Mouse (Mus musculus): ENCODE data around the gene Gpr55. TPM values are rescaled to one million over a fixed set of nuclear protein-coding genes. Genes with fewer than 3 reads are reported as not detected.
"Not testable (repeated sequence)": the region's sequence is repeated elsewhere in the genome, so short reads cannot be mapped to it uniquely, and the experiment has no call there.

The Gpr55 gene
- 0.05 TPM in 1 of 2 replicates, not detected in the other for polyA plus RNA-seq (2016; fragmentation: Nextera tagmentation; extraction: Ambion mirVana)

DNA sequence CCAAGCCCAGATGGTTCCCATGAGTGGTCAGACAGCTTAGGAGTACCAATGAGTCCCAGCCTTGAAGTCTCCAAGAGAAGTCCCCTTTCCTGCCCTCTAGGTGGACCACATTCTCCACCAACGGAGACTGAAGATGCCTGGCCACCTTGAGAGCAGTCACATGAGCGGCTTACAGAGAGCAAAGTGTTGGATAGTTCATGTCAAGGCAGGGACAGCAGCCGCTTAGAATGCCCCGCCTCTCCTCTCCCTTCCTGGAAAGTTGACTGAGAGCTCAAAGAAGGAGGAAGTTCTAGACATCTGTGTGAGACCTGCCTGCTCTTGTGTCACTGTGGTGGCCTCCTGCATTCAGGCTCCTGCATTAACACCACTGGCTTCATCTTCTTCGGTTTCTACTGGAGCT, at the start of gene Gpr55:
Gpr55 (minus strand) TSS at position 135 of the 400 bp plus-strand sequence.
- Histone ChIP-seq H3K4me3 (replicated peaks) (no peak within 1 kb of the TSS), H3K9ac (no peak within 1 kb of the TSS), H3K27ac (no peak within 1 kb of the TSS), H3K9me3 (no peaks in the 10 kb centered on the region), H3K36me3 (replicated peaks) (no peaks in the 10 kb centered on the region), H3K4me1 (no peaks in the 10 kb centered on the region), H3K27me3 (no peaks in the 10 kb centered on the region), H3K4me2 (no peak within 1 kb of the TSS)
- no peak for ATAC-seq (ENCODE audit: low FRiP score)
- WGBS, result 81% methylated on average over 5 of the region's 5 CpGs

DNA sequence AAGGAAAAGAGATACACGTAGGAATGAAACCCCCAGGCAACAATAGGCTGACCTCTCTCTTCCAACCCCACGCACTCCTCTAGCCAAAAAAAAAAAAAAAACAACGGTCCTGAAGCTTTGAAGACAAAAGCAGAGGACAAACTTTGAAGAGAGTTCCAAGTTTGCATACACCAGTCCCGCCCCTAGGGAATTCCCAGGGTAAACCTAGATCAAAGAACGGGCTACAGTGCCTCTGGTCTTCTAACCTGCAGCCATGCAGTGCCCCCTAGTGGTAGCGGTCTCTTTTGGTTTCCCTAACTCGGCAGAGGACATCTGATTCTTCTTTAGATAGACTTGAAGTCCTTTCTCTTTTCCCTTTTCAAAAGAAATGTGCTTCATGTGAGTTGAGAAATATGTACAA, 47.0 kb upstream of the Gpr55 start:
- Histone ChIP-seq H3K9me3 (no peaks in the 10 kb centered on the region), H3K9ac (no peak overlapping the region), H3K27me3 (no peaks in the 10 kb centered on the region; the same call in 1 of the 2 replicates), H3K4me2 (no peak overlapping the region), H3K4me3 (replicated peaks) (no peak overlapping the region), H3K27ac (no peak overlapping the region), H3K36me3 (replicated peaks) (no peaks in the 10 kb centered on the region), H3K4me1 (no peaks in the 10 kb centered on the region)
- WGBS, result 2% methylated on average over 7 of the region's 7 CpGs
- ATAC-seq (ENCODE audit: low FRiP score), result peak; percentile 64; the same call in 1 of the 2 replicates

DNA sequence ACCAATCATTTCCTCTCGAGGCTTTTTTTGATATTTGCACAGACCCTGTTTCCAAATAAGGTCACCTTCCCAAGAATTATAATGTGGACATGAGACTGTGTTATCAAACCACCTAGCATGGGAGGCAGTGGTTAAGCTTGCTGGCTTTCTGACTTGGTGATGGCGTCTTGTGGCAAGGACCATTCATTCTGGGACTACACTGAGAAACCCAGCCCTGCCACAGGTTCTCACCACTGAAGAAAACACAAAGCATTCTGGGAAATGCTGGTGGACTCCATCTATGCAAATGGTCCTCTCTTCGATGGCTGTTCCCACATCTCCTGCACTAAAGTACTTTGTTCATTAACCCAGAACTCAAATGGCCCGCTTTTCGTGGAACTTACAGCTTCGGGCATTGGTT, 45.2 kb upstream of the Gpr55 start:
- ATAC-seq (ENCODE audit: low FRiP score), result no peak
- Histone ChIP-seq H3K27ac (no peak overlapping the region), H3K4me3 (replicated peaks) (no peak overlapping the region), H3K36me3 (replicated peaks) (no peaks in the 10 kb centered on the region), H3K4me2 (no peak overlapping the region), H3K4me1 (no peaks in the 10 kb centered on the region), H3K9ac (no peak overlapping the region), H3K9me3 (no peaks in the 10 kb centered on the region), H3K27me3 (no peaks in the 10 kb centered on the region; the same call in 1 of the 2 replicates)
- 93% methylated on average over 6 of the region's 6 CpGs for WGBS

DNA sequence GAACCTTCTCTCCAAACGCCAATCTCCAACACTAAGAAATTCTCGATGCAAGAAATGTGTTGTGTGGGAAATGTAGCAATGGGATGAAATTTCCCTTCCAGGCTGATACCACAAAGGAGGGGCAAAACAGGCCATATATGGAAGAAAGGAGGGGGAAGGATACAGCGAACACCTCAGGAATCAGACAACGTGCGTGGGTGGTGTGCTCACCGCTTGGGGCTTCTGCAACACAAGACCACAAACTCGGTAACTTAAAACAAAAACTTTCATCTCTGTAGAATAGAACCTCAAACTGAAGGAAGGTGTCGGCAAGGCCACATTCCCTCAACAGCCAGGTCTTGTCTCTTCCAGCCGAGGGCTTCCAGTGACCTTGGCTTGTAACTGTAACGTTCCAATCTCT, 44.7 kb upstream of the Gpr55 start:
- no peaks in the 10 kb centered on the region for H3K9me3 ChIP-seq
- H3K36me3 ChIP-seq (replicated peaks), result no peaks in the 10 kb centered on the region
- no peak for ATAC-seq (ENCODE audit: low FRiP score)
- H3K4me3 ChIP-seq (replicated peaks), result no peak overlapping the region
- no peaks in the 10 kb centered on the region; the same call in 1 of the 2 replicates for H3K27me3 ChIP-seq
- H3K4me1 ChIP-seq, result no peaks in the 10 kb centered on the region
- WGBS, result 89% methylated on average over 10 of the region's 10 CpGs
- no peak overlapping the region for H3K27ac ChIP-seq
- H3K9ac ChIP-seq, result no peak overlapping the region
- H3K4me2 ChIP-seq, result no peak overlapping the region

DNA sequence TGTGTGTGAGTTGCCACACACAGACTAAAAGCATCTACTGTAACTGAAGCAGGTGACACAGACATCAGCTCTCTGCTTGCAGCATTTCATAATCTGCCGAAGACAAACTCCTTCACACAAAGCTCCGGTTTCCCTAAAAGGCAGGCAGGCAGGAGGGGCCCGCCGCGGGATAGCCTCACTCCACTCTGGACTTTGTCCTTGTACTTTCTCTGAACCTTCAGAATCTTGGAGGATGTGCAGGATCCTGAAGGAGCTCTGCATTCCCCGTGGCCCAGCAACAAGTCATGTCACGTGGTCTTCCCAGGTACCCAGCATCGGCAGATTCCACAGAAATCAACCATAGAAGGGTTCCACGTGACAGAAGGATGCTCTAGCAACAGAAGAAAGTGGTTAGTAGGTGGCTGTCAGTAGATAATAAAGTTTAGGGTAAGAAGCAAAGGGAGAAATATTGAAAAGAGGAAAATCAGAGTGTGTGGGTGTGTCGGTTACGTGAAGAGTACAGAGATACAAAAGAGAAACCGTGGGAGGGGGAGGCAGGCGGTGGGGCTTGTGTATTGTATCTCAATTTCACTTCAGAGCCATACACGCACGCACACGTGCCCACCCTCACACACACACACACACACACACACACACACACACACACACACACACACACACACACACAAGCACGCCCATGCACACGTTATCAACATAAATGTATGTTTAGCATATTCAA, 39.2 kb upstream of the Gpr55 start:
- Histone ChIP-seq H3K9me3 (no peaks in the 10 kb centered on the region), H3K9ac (no peak overlapping the region), H3K4me2 (no peak overlapping the region), H3K27me3 (no peaks in the 10 kb centered on the region), H3K27ac (no peak overlapping the region), H3K4me3 (replicated peaks) (no peak overlapping the region), H3K36me3 (replicated peaks) (no peaks in the 10 kb centered on the region), H3K4me1 (no peaks in the 10 kb centered on the region)
- ATAC-seq (ENCODE audit: low FRiP score), result no peak
- 86% methylated on average over 15 of the region's 18 CpGs for WGBS

DNA sequence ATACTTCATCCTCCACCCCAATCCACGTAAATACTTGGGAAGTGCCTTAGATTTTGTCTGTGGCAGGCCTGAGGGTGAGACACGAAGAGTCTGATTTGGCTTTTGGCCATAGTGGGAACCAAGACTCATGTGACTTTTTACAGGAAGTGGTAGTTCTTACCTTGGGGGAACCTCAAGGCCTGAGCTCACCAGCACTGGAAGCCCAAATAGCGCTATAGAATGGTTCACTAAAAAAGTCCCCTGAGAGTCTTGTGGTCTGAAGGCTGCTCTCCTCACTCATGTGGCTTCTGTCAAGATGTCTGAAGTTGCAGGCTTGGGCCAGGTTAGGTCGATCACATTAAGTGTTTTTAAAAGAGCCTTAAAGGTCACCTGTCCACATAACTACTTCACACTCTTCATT, 37.2 kb upstream of the Gpr55 start:
- ATAC-seq (ENCODE audit: low FRiP score), result no peak

DNA sequence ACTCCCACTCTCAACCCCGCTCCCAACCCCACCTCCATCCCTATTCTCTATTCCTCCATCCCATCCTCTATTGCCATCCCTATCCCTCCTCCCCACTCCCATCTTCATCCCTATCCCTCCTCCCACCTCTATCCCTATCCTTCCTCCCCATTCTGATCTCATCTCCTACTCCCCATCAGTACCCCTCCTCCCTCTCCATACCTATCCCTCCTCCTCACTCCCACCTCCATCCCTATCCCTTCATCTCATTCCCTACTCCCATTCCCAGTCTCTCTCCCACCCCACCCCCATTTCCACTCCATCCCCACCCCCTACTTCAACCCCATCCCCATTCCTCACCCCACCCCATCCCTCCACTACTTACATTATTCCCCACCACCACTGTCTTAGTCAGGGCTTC, 36.4 kb upstream of the Gpr55 start:
- H3K4me1 ChIP-seq, result no peaks in the 10 kb centered on the region
- H3K9ac ChIP-seq, result no peak overlapping the region
- no peaks in the 10 kb centered on the region for H3K27me3 ChIP-seq
- H3K4me2 ChIP-seq, result no peak overlapping the region
- no peak overlapping the region for H3K4me3 ChIP-seq (replicated peaks)
- no peak overlapping the region for H3K27ac ChIP-seq
- 92% methylated on average over 1 of the region's 1 CpGs for WGBS
- no peak for ATAC-seq (ENCODE audit: low FRiP score)
- no peaks in the 10 kb centered on the region for H3K36me3 ChIP-seq (replicated peaks)
- no peaks in the 10 kb centered on the region for H3K9me3 ChIP-seq

More for the DNA sequence above, 37.2 kb upstream of the Gpr55 start:
- no peaks in the 10 kb centered on the region for H3K9me3 ChIP-seq
- H3K27ac ChIP-seq, result no peak overlapping the region
- H3K36me3 ChIP-seq (replicated peaks), result no peaks in the 10 kb centered on the region
- no peak overlapping the region for H3K9ac ChIP-seq
- H3K27me3 ChIP-seq, result no peaks in the 10 kb centered on the region
- no peak overlapping the region for H3K4me2 ChIP-seq
- no peak overlapping the region for H3K4me3 ChIP-seq (replicated peaks)
- WGBS, result 82% methylated on average over 4 of the region's 4 CpGs
- H3K4me1 ChIP-seq, result no peaks in the 10 kb centered on the region

DNA sequence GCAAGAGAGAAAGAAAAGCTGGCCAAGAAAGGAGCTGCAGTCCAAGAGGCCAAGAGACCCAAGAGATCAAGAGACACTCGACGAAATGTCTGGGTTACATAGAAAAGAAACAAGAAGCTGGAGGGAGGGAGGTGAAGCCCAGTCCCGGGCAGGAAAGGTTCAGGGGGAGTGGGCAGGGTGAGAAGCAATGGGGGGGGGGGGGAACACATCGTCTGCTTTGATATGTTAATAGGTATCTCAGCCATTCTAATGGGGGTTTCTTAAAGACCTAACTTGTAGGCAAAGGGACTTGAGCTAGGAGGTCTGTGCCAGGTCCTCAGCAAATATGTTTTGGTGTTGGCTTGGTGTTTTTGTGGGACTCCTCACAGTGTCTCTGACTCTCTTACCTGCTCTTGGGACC, 32.7 kb upstream of the Gpr55 start:
- no peak overlapping the region for H3K4me2 ChIP-seq
- no peaks in the 10 kb centered on the region for H3K27me3 ChIP-seq
- no peak overlapping the region for H3K9ac ChIP-seq
- H3K4me1 ChIP-seq, result no peaks in the 10 kb centered on the region
- no peak overlapping the region for H3K27ac ChIP-seq
- H3K36me3 ChIP-seq (replicated peaks), result no peaks in the 10 kb centered on the region
- no peak for ATAC-seq (ENCODE audit: low FRiP score)
- H3K9me3 ChIP-seq, result no peaks in the 10 kb centered on the region
- no peak overlapping the region for H3K4me3 ChIP-seq (replicated peaks)
- 73% methylated on average over 4 of the region's 4 CpGs for WGBS

DNA sequence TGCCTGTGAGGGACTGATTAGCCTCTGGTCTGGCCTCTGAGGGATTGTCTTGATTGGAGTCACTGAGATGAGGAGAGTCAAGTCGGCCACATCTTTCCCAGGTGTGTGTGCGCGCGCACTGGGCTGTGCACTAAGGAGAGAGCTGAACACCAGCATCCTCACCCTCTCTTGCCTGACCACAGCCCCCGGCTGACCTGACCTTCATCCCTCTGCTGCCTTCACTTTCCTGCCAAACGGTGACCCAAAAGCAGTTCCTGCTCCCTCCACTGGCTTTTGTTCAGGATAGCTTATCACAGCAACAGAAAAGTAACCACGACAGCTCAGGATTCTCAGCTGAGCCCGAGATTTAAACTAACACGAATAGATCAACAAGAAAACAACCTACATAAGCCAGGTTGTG, 31.4 kb upstream of the Gpr55 start:
- H3K27me3 ChIP-seq, result no peaks in the 10 kb centered on the region
- H3K9me3 ChIP-seq, result no peaks in the 10 kb centered on the region
- no peak overlapping the region for H3K4me3 ChIP-seq (replicated peaks)
- H3K9ac ChIP-seq, result no peak overlapping the region
- no peak overlapping the region for H3K4me2 ChIP-seq
- no peak for ATAC-seq (ENCODE audit: low FRiP score)
- no peaks in the 10 kb centered on the region for H3K4me1 ChIP-seq
- H3K36me3 ChIP-seq (replicated peaks), result no peaks in the 10 kb centered on the region
- WGBS, result 83% methylated on average over 9 of the region's 9 CpGs
- no peak overlapping the region for H3K27ac ChIP-seq

DNA sequence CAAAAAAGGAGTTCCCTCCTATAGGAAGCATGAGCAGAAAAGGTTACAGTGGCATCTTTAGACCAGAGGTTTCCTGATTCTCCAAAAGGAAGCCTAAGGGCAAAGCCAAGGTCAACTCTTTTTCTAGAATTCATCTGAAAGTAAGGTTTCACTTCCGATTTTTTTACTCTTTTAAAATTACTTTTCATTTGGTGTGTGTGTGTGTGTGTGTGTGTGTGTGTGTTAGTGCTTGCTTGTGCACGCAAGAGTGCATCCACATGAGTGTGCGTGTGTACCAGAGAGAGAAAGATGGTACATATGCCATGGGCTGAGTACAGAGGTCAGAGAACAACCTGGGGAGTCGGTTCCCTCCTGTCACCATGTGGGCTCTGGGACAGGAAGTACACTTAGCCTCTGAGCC, 28.1 kb upstream of the Gpr55 start:
- not testable (repeated sequence) for H3K4me1 ChIP-seq; H3K9ac ChIP-seq; H3K9me3 ChIP-seq; H3K4me3 ChIP-seq (replicated peaks); H3K27ac ChIP-seq; H3K36me3 ChIP-seq (replicated peaks); H3K27me3 ChIP-seq; H3K4me2 ChIP-seq; ATAC-seq (ENCODE audit: low FRiP score)
- 89% methylated on average over 4 of the region's 4 CpGs for WGBS

DNA sequence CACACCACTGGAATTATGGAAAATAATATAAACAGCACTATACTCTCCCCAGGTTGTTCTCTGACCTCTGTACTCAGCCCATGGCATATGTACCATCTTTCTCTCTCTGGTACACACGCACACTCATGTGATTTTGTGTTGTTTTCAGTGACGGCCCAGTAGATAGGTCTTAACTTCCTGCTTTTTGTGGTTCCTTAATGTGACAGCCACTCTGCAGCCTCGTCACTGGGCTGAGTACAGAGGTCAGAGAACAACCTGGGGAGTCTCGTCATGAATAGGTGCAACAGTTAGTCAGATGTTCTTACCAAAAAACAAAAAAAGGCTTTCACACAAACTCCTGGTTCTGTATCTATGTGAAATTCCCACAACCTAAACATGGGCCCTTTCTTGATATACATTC, 27.5 kb upstream of the Gpr55 start:
- H3K27ac ChIP-seq, result no peak overlapping the region
- no peaks in the 10 kb centered on the region for H3K4me1 ChIP-seq
- no peak overlapping the region for H3K9ac ChIP-seq
- no peak overlapping the region for H3K4me3 ChIP-seq (replicated peaks)
- H3K36me3 ChIP-seq (replicated peaks), result no peaks in the 10 kb centered on the region
- no peak overlapping the region for H3K4me2 ChIP-seq
- no peak for ATAC-seq (ENCODE audit: low FRiP score)
- no peaks in the 10 kb centered on the region for H3K9me3 ChIP-seq
- 78% methylated on average over 4 of the region's 4 CpGs for WGBS
- no peaks in the 10 kb centered on the region for H3K27me3 ChIP-seq

DNA sequence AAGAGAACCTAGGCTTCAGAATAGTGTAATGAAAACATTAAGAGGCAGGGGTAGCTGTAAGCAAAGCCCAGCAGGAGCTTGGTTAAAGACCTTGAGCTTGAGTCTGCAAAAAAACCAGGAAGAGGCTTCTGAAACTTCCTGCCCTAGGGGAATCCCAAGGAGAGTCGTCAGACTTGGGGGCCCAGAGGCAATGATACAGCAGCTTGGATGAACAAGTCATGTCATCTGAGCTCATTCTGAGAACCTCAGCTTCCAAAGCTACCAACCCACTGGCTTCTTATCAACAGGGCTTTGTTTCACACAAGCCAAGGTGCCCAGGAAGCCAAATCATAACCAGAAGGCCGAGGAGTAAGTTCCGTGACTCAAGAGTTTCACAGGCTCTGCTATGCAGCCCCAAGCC, 25.0 kb upstream of the Gpr55 start:
- no peak overlapping the region for H3K4me3 ChIP-seq (replicated peaks)
- no peak for ATAC-seq (ENCODE audit: low FRiP score)
- no peak overlapping the region for H3K9ac ChIP-seq
- no peaks in the 10 kb centered on the region for H3K9me3 ChIP-seq
- H3K27me3 ChIP-seq, result no peaks in the 10 kb centered on the region
- no peak overlapping the region for H3K4me2 ChIP-seq
- H3K4me1 ChIP-seq, result no peaks in the 10 kb centered on the region
- H3K36me3 ChIP-seq (replicated peaks), result no peaks in the 10 kb centered on the region
- H3K27ac ChIP-seq, result no peak overlapping the region
- WGBS, result 80% methylated on average over 3 of the region's 3 CpGs

DNA sequence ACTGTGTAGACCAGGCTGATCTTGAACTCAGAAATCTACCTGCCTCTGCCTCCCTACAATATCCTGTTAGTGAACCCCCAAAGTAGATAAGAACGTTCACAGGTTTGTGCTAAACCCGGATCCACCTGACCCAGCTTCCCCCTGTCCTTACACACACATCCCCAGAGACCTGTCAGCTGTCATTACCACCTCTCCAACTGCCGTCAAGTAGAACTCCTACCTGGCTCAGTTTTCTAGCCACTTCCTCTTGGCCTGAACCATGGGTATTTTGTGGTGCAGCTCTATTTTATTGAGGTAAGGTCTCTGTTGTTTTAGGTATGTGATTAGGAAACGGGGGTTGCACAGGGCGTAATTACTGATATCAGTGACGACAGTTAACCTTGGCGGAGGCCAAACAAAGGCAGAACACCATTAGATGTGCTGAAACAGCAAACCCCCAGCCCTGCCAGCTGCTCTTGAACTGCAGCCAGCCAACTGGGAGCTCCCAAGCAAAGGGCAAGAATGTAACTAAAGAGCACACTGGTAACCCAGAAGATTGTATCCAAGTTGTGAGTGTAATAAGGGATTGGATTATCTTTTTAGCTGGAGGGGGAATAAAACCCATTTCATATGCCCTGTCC, 21.0 kb upstream of the Gpr55 start:
- no peaks in the 10 kb centered on the region for H3K36me3 ChIP-seq (replicated peaks)
- no peak overlapping the region for H3K27ac ChIP-seq
- H3K4me2 ChIP-seq, result no peak overlapping the region
- H3K9ac ChIP-seq, result no peak overlapping the region
- H3K27me3 ChIP-seq, result no peaks in the 10 kb centered on the region
- WGBS, result 74% methylated on average over 7 of the region's 7 CpGs
- no peak overlapping the region for H3K4me3 ChIP-seq (replicated peaks)
- no peak for ATAC-seq (ENCODE audit: low FRiP score)
- no peaks in the 10 kb centered on the region for H3K4me1 ChIP-seq
- H3K9me3 ChIP-seq, result no peaks in the 10 kb centered on the region
